ENCODE assay signal across 8 mouse cellular contexts in genomic region chr9:79806317-79807075, GRCm38 (mm10). TPM values are rescaled to one million over a fixed set of nuclear protein-coding genes. Genes with fewer than 3 reads are reported as not detected.
DNase-seq lines count a peak whose midpoint lies in the region; ATAC-seq and TF ChIP-seq lines count a peak whose summit lies in the region.

No protein-coding gene starts in this region.

- 48% methylated on average over 12 of the region's 12 CpGs for WGBS in forebrain, embryonic 11.5 days
- WGBS in forebrain, embryonic 10.5 days: 49% methylated on average over 12 of the region's 12 CpGs
- 47% methylated on average over 12 of the region's 12 CpGs for WGBS in lung, adult 2 months

- ATAC-seq in forebrain, embryonic 11.5 days (replicated peaks; ENCODE audit: low FRiP score): peak; percentile 56; the same call in 1 of the 2 replicates
- peak; percentile 56; the same call in 1 of the 2 replicates for ATAC-seq in megakaryocyte progenitor cell, adult 5-6 weeks (replicated peaks; ENCODE audit: poor library complexity)

- H3K36me3 ChIP-seq in forebrain, embryonic 11.5 days (ENCODE audit: control insufficient read depth, insufficient read depth, low read length): no peaks in the 10 kb centered on the region
- H3K36me3 ChIP-seq in forebrain, embryonic 10.5 days (replicated peaks): no peaks in the 10 kb centered on the region

- no peaks in the 10 kb centered on the region for H3K27me3 ChIP-seq in forebrain, embryonic 11.5 days (ENCODE audit: control insufficient read depth, insufficient read depth, low read length)
- H3K27me3 ChIP-seq in forebrain, embryonic 10.5 days (ENCODE audit: poor library complexity, severe bottlenecking): no peaks in the 10 kb centered on the region

- no peak overlapping the region for H3K9ac ChIP-seq in forebrain, embryonic 11.5 days (ENCODE audit: low read length)

- no peaks in the 10 kb centered on the region for H3K4me1 ChIP-seq in forebrain, embryonic 11.5 days (replicated peaks; ENCODE audit: control insufficient read depth, insufficient read depth, low read length)
- H3K4me1 ChIP-seq in forebrain, embryonic 10.5 days: peaks cover 4% of the 10 kb centered on the region; the same call in 1 of the 2 replicates
- peaks cover 3% of the 10 kb centered on the region for H3K4me1 ChIP-seq in lung, adult 2 months (ENCODE audit: control insufficient read depth, insufficient read depth, low read length)

- H3K4me2 ChIP-seq in forebrain, embryonic 11.5 days (ENCODE audit: low read depth, low read length, severe bottlenecking): no peak overlapping the region

- no peak overlapping the region for H3K4me3 ChIP-seq in forebrain, embryonic 11.5 days (ENCODE audit: low read depth, low read length)
- no peak overlapping the region for H3K4me3 ChIP-seq in forebrain, embryonic 10.5 days
- H3K4me3 ChIP-seq in lung, adult 2 months (replicated peaks; ENCODE audit: extremely low read depth, low read depth, low read length): no peak overlapping the region

- no peak overlapping the region for H3K27ac ChIP-seq in forebrain, embryonic 11.5 days (ENCODE audit: low read depth, low read length)
- H3K27ac ChIP-seq in forebrain, embryonic 10.5 days: no peak overlapping the region

- H3K9me3 ChIP-seq in forebrain, embryonic 11.5 days (ENCODE audit: control insufficient read depth, low read length): no peaks in the 10 kb centered on the region
- no peaks in the 10 kb centered on the region for H3K9me3 ChIP-seq in forebrain, embryonic 10.5 days

- peak; percentile 36; the same call in 1 of the 2 replicates for TF ChIP-seq CTCF in lung, adult 2 months (IDR thresholded peaks at IDR 0.05; ENCODE audit: insufficient read depth, low read length)

- TF ChIP-seq POLR2A in lung, adult 2 months (IDR thresholded peaks at IDR 0.05; ENCODE audit: borderline replicate concordance, extremely low read depth, low read depth, low read length): no peak

- DNase-seq in forebrain, embryonic 11.5 days (ENCODE audit: low spot score): no peak
- DNase-seq in forebrain, embryonic 10.5 days (ENCODE audit: extremely low spot score, low spot score): no peak
- DNase-seq in lung, adult 2 months: no peak
- DNase-seq in lung, adult 18-20 months: no peak
- peak; percentile 64 for DNase-seq in embryo, embryonic 11 days
- DNase-seq in urinary bladder, postnatal 14 days (ENCODE audit: low spot score): no peak
- DNase-seq in urinary bladder, postnatal 10 days (ENCODE audit: low spot score): no peak

RNA-seq across cellular contexts. Expression of gene Tmem30a, which starts 13.2 kb away (rescaled TPM):
- 77.6 and 84.9 TPM in 2 replicates for polyA plus RNA-seq in forebrain, embryonic 11.5 days (2014; fragmentation: Nextera tagmentation; extraction: Ambion mirVana)
- 49.5 and 54.0 TPM in 2 replicates for polyA plus RNA-seq in forebrain, embryonic 10.5 days (2016; fragmentation: Nextera tagmentation; extraction: Ambion mirVana)
- 62.8 and 82.3 TPM in 2 replicates for polyA plus RNA-seq in lung, adult 2 months (2012; rRNA removed)
- total RNA-seq in megakaryocyte progenitor cell, adult 5-6 weeks (2015): 77.2 and 89.3 TPM in 2 replicates
- 78.9 and 95.5 TPM in 2 replicates for total RNA-seq in megakaryocyte progenitor cell, adult 5-6 weeks (2017)

RNA-seq across cellular contexts. Expression of gene Cox7a2, which starts 46.8 kb away (rescaled TPM):
- 531 and 572 TPM in 2 replicates for polyA plus RNA-seq in forebrain, embryonic 11.5 days (2014; fragmentation: Nextera tagmentation; extraction: Ambion mirVana)
- 626 and 635 TPM in 2 replicates for polyA plus RNA-seq in forebrain, embryonic 10.5 days (2016; fragmentation: Nextera tagmentation; extraction: Ambion mirVana)
- polyA plus RNA-seq in lung, adult 2 months (2012; rRNA removed): 76.1 and 102 TPM in 2 replicates
- 482 and 517 TPM in 2 replicates for total RNA-seq in megakaryocyte progenitor cell, adult 5-6 weeks (2015)
- total RNA-seq in megakaryocyte progenitor cell, adult 5-6 weeks (2017): 92.4 and 175 TPM in 2 replicates
